Mouse (Mus musculus): ENCODE measurements at regions not wholly inside any gene's neighbourhood (a gene's known extent, or its start where the extent isn't known, plus 50 kb on each side); places are given as distances from the start of the nearest gene placed in this dataset.

GRCm38 (mm10) chr4:105555941-105556340 lies 233.7 kb upstream of the Gm12728 start:
- WGBS, result 92% methylated on average over 3 of the region's 3 CpGs
- ATAC-seq (ENCODE audit: low FRiP score), result no peak

GRCm38 (mm10) chr4:105557396-105557795 lies 232.3 kb upstream of the Gm12728 start:
- Histone ChIP-seq H3K9me3 (ENCODE audit: control insufficient read depth, low read length) (no peaks in the 10 kb centered on the region), H3K4me3 (ENCODE audit: low read depth, low read length) (no peak overlapping the region), H3K27me3 (ENCODE audit: control insufficient read depth, insufficient read depth, low read length) (no peaks in the 10 kb centered on the region), H3K4me1 (replicated peaks; ENCODE audit: control insufficient read depth, insufficient read depth, low read length) (no peaks in the 10 kb centered on the region), H3K27ac (ENCODE audit: low read depth, low read length) (no peak overlapping the region), H3K4me2 (replicated peaks; ENCODE audit: low read depth, low read length) (no peak overlapping the region), H3K36me3 (ENCODE audit: control insufficient read depth, insufficient read depth, low read length) (no peaks in the 10 kb centered on the region), H3K9ac (ENCODE audit: low read depth, low read length) (no peak overlapping the region)
- DNase-seq (ENCODE audit: low spot score) (no peak), ATAC-seq (ENCODE audit: low FRiP score) (no peak)
- WGBS, result 91% methylated on average over 2 of the region's 2 CpGs

More at GRCm38 (mm10) chr4:105555941-105556340, 233.7 kb upstream of the Gm12728 start:
- Histone ChIP-seq H3K4me3 (ENCODE audit: low read depth, low read length) (no peak overlapping the region), H3K9ac (ENCODE audit: low read depth, low read length) (no peak overlapping the region), H3K9me3 (ENCODE audit: control insufficient read depth, low read length) (no peaks in the 10 kb centered on the region), H3K27me3 (ENCODE audit: control insufficient read depth, insufficient read depth, low read length) (no peaks in the 10 kb centered on the region), H3K4me1 (replicated peaks; ENCODE audit: control insufficient read depth, insufficient read depth, low read length) (no peaks in the 10 kb centered on the region), H3K36me3 (ENCODE audit: control insufficient read depth, insufficient read depth, low read length) (no peaks in the 10 kb centered on the region), H3K27ac (ENCODE audit: low read depth, low read length) (no peak overlapping the region), H3K4me2 (replicated peaks; ENCODE audit: low read depth, low read length) (no peak overlapping the region)
- no peak for DNase-seq (ENCODE audit: low spot score)

- Histone ChIP-seq H3K27ac (ENCODE audit: low read depth, low read length) (no peak overlapping the region), H3K4me1 (replicated peaks; ENCODE audit: control insufficient read depth, insufficient read depth, low read length) (no peaks in the 10 kb centered on the region), H3K4me3 (ENCODE audit: low read depth, low read length) (no peak overlapping the region), H3K27me3 (ENCODE audit: control insufficient read depth, insufficient read depth, low read length) (no peaks in the 10 kb centered on the region), H3K4me2 (replicated peaks; ENCODE audit: low read depth, low read length) (no peak overlapping the region), H3K9me3 (ENCODE audit: control insufficient read depth, low read length) (no peaks in the 10 kb centered on the region), H3K36me3 (ENCODE audit: control insufficient read depth, insufficient read depth, low read length) (no peaks in the 10 kb centered on the region), H3K9ac (ENCODE audit: low read depth, low read length) (no peak overlapping the region)
- 77% methylated on average over 3 of the region's 3 CpGs for WGBS
- no peak for DNase-seq (ENCODE audit: low spot score)
- ATAC-seq (ENCODE audit: low FRiP score), result no peak
Measured at GRCm38 (mm10) chr4:105560055-105560454, 229.6 kb upstream of the Gm12728 start.

- Histone ChIP-seq H3K9ac (ENCODE audit: low read depth, low read length) (no peak overlapping the region), H3K27ac (ENCODE audit: low read depth, low read length) (no peak overlapping the region), H3K4me2 (replicated peaks; ENCODE audit: low read depth, low read length) (no peak overlapping the region), H3K4me1 (replicated peaks; ENCODE audit: control insufficient read depth, insufficient read depth, low read length) (no peaks in the 10 kb centered on the region), H3K27me3 (ENCODE audit: control insufficient read depth, insufficient read depth, low read length) (no peaks in the 10 kb centered on the region), H3K9me3 (ENCODE audit: control insufficient read depth, low read length) (no peaks in the 10 kb centered on the region), H3K4me3 (ENCODE audit: low read depth, low read length) (no peak overlapping the region), H3K36me3 (ENCODE audit: control insufficient read depth, insufficient read depth, low read length) (no peaks in the 10 kb centered on the region)
- 90% methylated on average over 3 of the region's 3 CpGs for WGBS
- DNase-seq (ENCODE audit: low spot score), result no peak
- no peak for ATAC-seq (ENCODE audit: low FRiP score)
Measured at GRCm38 (mm10) chr4:105560781-105561180, 228.9 kb upstream of the Gm12728 start.

GRCm38 (mm10) chr4:105561611-105562010 lies 228.1 kb upstream of the Gm12728 start:
- no peaks in the 10 kb centered on the region for H3K4me1 ChIP-seq (replicated peaks; ENCODE audit: control insufficient read depth, insufficient read depth, low read length)
- WGBS, result 77% methylated on average over 3 of the region's 3 CpGs
- H3K27ac ChIP-seq (ENCODE audit: low read depth, low read length), result no peak overlapping the region
- no peak for DNase-seq (ENCODE audit: low spot score)
- H3K27me3 ChIP-seq (ENCODE audit: control insufficient read depth, insufficient read depth, low read length), result no peaks in the 10 kb centered on the region
- no peaks in the 10 kb centered on the region for H3K9me3 ChIP-seq (ENCODE audit: control insufficient read depth, low read length)
- H3K36me3 ChIP-seq (ENCODE audit: control insufficient read depth, insufficient read depth, low read length), result no peaks in the 10 kb centered on the region
- ATAC-seq (ENCODE audit: low FRiP score), result no peak
- no peak overlapping the region for H3K9ac ChIP-seq (ENCODE audit: low read depth, low read length)
- H3K4me2 ChIP-seq (replicated peaks; ENCODE audit: low read depth, low read length), result no peak overlapping the region
- no peak overlapping the region for H3K4me3 ChIP-seq (ENCODE audit: low read depth, low read length)

GRCm38 (mm10) chr4:105565796-105566195 lies 223.9 kb upstream of the Gm12728 start:
- 89% methylated on average over 7 of the region's 7 CpGs for WGBS
- no peaks in the 10 kb centered on the region for H3K9me3 ChIP-seq (ENCODE audit: control insufficient read depth, low read length)
- no peak for DNase-seq (ENCODE audit: low spot score)
- H3K4me3 ChIP-seq (ENCODE audit: low read depth, low read length), result no peak overlapping the region
- H3K4me1 ChIP-seq (replicated peaks; ENCODE audit: control insufficient read depth, insufficient read depth, low read length), result no peaks in the 10 kb centered on the region
- H3K27me3 ChIP-seq (ENCODE audit: control insufficient read depth, insufficient read depth, low read length), result no peaks in the 10 kb centered on the region
- H3K9ac ChIP-seq (ENCODE audit: low read depth, low read length), result no peak overlapping the region
- H3K27ac ChIP-seq (ENCODE audit: low read depth, low read length), result no peak overlapping the region
- no peak for ATAC-seq (ENCODE audit: low FRiP score)
- H3K4me2 ChIP-seq (replicated peaks; ENCODE audit: low read depth, low read length), result no peak overlapping the region
- no peaks in the 10 kb centered on the region for H3K36me3 ChIP-seq (ENCODE audit: control insufficient read depth, insufficient read depth, low read length)

GRCm38 (mm10) chr4:105566513-105567457 lies 222.9 kb upstream of the Gm12728 start:
- no peaks in the 10 kb centered on the region for H3K4me1 ChIP-seq (replicated peaks; ENCODE audit: control insufficient read depth, insufficient read depth, low read length)
- H3K36me3 ChIP-seq (ENCODE audit: control insufficient read depth, insufficient read depth, low read length), result no peaks in the 10 kb centered on the region
- H3K9me3 ChIP-seq (ENCODE audit: control insufficient read depth, low read length), result no peaks in the 10 kb centered on the region
- ATAC-seq (ENCODE audit: low FRiP score) (no peak), DNase-seq (ENCODE audit: low spot score) (no peak)
- H3K27ac ChIP-seq (ENCODE audit: low read depth, low read length), result no peak overlapping the region
- no peaks in the 10 kb centered on the region for H3K27me3 ChIP-seq (ENCODE audit: control insufficient read depth, insufficient read depth, low read length)
- H3K4me2 ChIP-seq (replicated peaks; ENCODE audit: low read depth, low read length), result no peak overlapping the region
- H3K4me3 ChIP-seq (ENCODE audit: low read depth, low read length), result no peak overlapping the region
- 88% methylated on average over 8 of the region's 8 CpGs for WGBS
- no peak overlapping the region for H3K9ac ChIP-seq (ENCODE audit: low read depth, low read length)

- Histone ChIP-seq H3K9me3 (ENCODE audit: control insufficient read depth, low read length) (no peaks in the 10 kb centered on the region), H3K27ac (ENCODE audit: low read depth, low read length) (no peak overlapping the region), H3K9ac (ENCODE audit: low read depth, low read length) (no peak overlapping the region), H3K4me3 (ENCODE audit: low read depth, low read length) (no peak overlapping the region), H3K27me3 (ENCODE audit: control insufficient read depth, insufficient read depth, low read length) (no peaks in the 10 kb centered on the region), H3K4me1 (replicated peaks; ENCODE audit: control insufficient read depth, insufficient read depth, low read length) (no peaks in the 10 kb centered on the region), H3K36me3 (ENCODE audit: control insufficient read depth, insufficient read depth, low read length) (no peaks in the 10 kb centered on the region), H3K4me2 (replicated peaks; ENCODE audit: low read depth, low read length) (no peak overlapping the region)
- DNase-seq (ENCODE audit: low spot score) (no peak), ATAC-seq (ENCODE audit: low FRiP score) (no peak)
- 94% methylated on average over 1 of the region's 1 CpGs for WGBS
Measured at GRCm38 (mm10) chr4:105569671-105570070, 220.0 kb upstream of the Gm12728 start.

- Histone ChIP-seq H3K27ac (ENCODE audit: low read depth, low read length) (no peak overlapping the region), H3K27me3 (ENCODE audit: control insufficient read depth, insufficient read depth, low read length) (no peaks in the 10 kb centered on the region), H3K9ac (ENCODE audit: low read depth, low read length) (no peak overlapping the region), H3K36me3 (ENCODE audit: control insufficient read depth, insufficient read depth, low read length) (no peaks in the 10 kb centered on the region), H3K9me3 (ENCODE audit: control insufficient read depth, low read length) (no peaks in the 10 kb centered on the region), H3K4me1 (replicated peaks; ENCODE audit: control insufficient read depth, insufficient read depth, low read length) (no peaks in the 10 kb centered on the region), H3K4me2 (replicated peaks; ENCODE audit: low read depth, low read length) (no peak overlapping the region), H3K4me3 (ENCODE audit: low read depth, low read length) (no peak overlapping the region)
- 83% methylated on average over 2 of the region's 2 CpGs for WGBS
- DNase-seq (ENCODE audit: low spot score), result no peak
- no peak for ATAC-seq (ENCODE audit: low FRiP score)
Measured at GRCm38 (mm10) chr4:105575550-105575949, 214.1 kb upstream of the Gm12728 start.

All from hindbrain, embryonic 11.5 days (tissue).